Mouse (Mus musculus) olfactory bulb, adult 2 months (tissue): ENCODE measurements around the gene Ppp2r3a. TPM values are rescaled to one million over a fixed set of nuclear protein-coding genes. Genes with fewer than 3 reads are reported as not detected.

Source experiments
- H3K27ac ChIP-seq: fragments of 200-500 bp; 2 replicates; pipeline ENCODE4 v1.5.1; 2012; ENCODE audit warnings: low read depth, low read length; ENCODE audit not compliant: insufficient read depth
- H3K4me1 ChIP-seq: fragments of 200-500 bp; 2 replicates; pipeline ENCODE4 v1.6.1; 2012; ENCODE audit warnings: low read length; ENCODE audit not compliant: control insufficient read depth, insufficient read depth
- H3K4me3 ChIP-seq: fragments of 200-500 bp; 2 replicates; pipeline ENCODE4 v1.5.1; 2012; ENCODE audit warnings: mild to moderate bottlenecking, low read depth, low read length, moderate library complexity; ENCODE audit not compliant: insufficient read depth
- CTCF ChIP-seq: fragments of 200-500 bp; IDR thresholded peaks from 2 replicates; pipeline ENCODE4 v1.5.1; 2012; ENCODE audit warnings: low read depth, mild to moderate bottlenecking, low read length, moderate library complexity; ENCODE audit not compliant: insufficient read depth
- POLR2A ChIP-seq: fragments of 200-500 bp; IDR thresholded peaks from 2 replicates; pipeline ENCODE4 v1.6.1; 2012; ENCODE audit warnings: mild to moderate bottlenecking, low read depth, low read length, moderate library complexity; ENCODE audit not compliant: insufficient read depth
- WGBS: fragments of 180-500 bp; shearing (Covaris S2); methylation state at CpG from one replicate; pipeline ENCODE4 v1.1.7; 2018; 5-methylcytosine and 5-hydroxymethylcytosine counted together
- polyA plus RNA-seq: library from polyadenylated mRNA; stranded (reverse); fragments of >200 nt; gene quantifications from 2 replicates; pipeline ENCODE4 v1.2.4, GENCODE M21; 2012; ENCODE audit warnings: low replicate concordance; ENCODE audit not compliant: missing spikeins, insufficient read depth, insufficient read length

The Ppp2r3a gene
- polyA plus RNA-seq = 68.1 TPM in 1 of 2 replicates, not detected in the other

- TF ChIP-seq CTCF (no peak), POLR2A (peak; percentile 44; the same call in 1 of the 2 replicates)
- Histone ChIP-seq H3K27ac (peak within 1 kb of the TSS; percentile 79), H3K4me3 (peak within 1 kb of the TSS; percentile 98), H3K4me1 (peaks cover 3% of the 10 kb centered on the region; the same call in 1 of the 2 replicates)
- WGBS = 1% methylated on average over 49 of the region's 50 CpGs
These were observed at the start of gene Ppp2r3a for GRCm38 (mm10) chr9:101251644-101252337. Gene Ppp2r3a (minus strand): TSS chr9:101251795.

- H3K4me3 ChIP-seq = no peak overlapping the region
- no peaks in the 10 kb centered on the region for H3K4me1 ChIP-seq
- 86% methylated on average over 4 of the region's 4 CpGs for WGBS
- TF ChIP-seq POLR2A = no peak
- TF ChIP-seq CTCF = no peak
- no peak overlapping the region for H3K27ac ChIP-seq
These were observed 48.9 kb upstream of the Ppp2r3a start for GRCm38 (mm10) chr9:101300441-101300935.

- no peak overlapping the region for H3K27ac ChIP-seq
- H3K4me3 ChIP-seq = no peak overlapping the region
- TF ChIP-seq CTCF (no peak), POLR2A (no peak)
- no peaks in the 10 kb centered on the region for H3K4me1 ChIP-seq
- WGBS = 77% methylated on average over 19 of the region's 19 CpGs
These were observed 40.4 kb upstream of the Ppp2r3a start for GRCm38 (mm10) chr9:101291676-101292660.

- no peak overlapping the region for H3K27ac ChIP-seq
- no peaks in the 10 kb centered on the region for H3K4me1 ChIP-seq
- WGBS = 71% methylated on average over 1 of the region's 1 CpGs
- TF ChIP-seq POLR2A (no peak), CTCF (no peak)
- no peak overlapping the region for H3K4me3 ChIP-seq
These were observed 39.3 kb upstream of the Ppp2r3a start for GRCm38 (mm10) chr9:101290876-101291275.

GRCm38 (mm10) chr9:101289750-101290149 is 38.2 kb upstream of the Ppp2r3a start:
- H3K4me1 ChIP-seq = no peaks in the 10 kb centered on the region
- no peak overlapping the region for H3K27ac ChIP-seq
- no peak overlapping the region for H3K4me3 ChIP-seq
- TF ChIP-seq POLR2A (no peak), CTCF (no peak)
- WGBS = 91% methylated on average over 11 of the region's 11 CpGs

- Histone ChIP-seq H3K4me1 (no peaks in the 10 kb centered on the region), H3K4me3 (no peak overlapping the region), H3K27ac (no peak overlapping the region)
- 96% methylated on average over 14 of the region's 14 CpGs for WGBS
- TF ChIP-seq CTCF (no peak), POLR2A (no peak)
These were observed 37.5 kb upstream of the Ppp2r3a start for GRCm38 (mm10) chr9:101288901-101289647.

- WGBS = 53% methylated on average over 4 of the region's 4 CpGs
- Histone ChIP-seq H3K4me1 (no peaks in the 10 kb centered on the region), H3K27ac (no peak overlapping the region), H3K4me3 (no peak overlapping the region)
- no peak for TF ChIP-seq POLR2A
- no peak for TF ChIP-seq CTCF
These were observed 35.2 kb upstream of the Ppp2r3a start for GRCm38 (mm10) chr9:101286766-101287165.

- H3K27ac ChIP-seq = no peak overlapping the region
- WGBS = 90% methylated on average over 4 of the region's 4 CpGs
- H3K4me1 ChIP-seq = no peaks in the 10 kb centered on the region
- TF ChIP-seq CTCF = no peak
- no peak for TF ChIP-seq POLR2A
- H3K4me3 ChIP-seq = no peak overlapping the region
These were observed 32.5 kb upstream of the Ppp2r3a start for GRCm38 (mm10) chr9:101284049-101284448.

GRCm38 (mm10) chr9:101282651-101283050 is 31.1 kb upstream of the Ppp2r3a start:
- 59% methylated on average over 6 of the region's 6 CpGs for WGBS
- no peak for TF ChIP-seq POLR2A
- TF ChIP-seq CTCF = no peak
- no peak overlapping the region for H3K4me3 ChIP-seq
- H3K27ac ChIP-seq = no peak overlapping the region
- no peaks in the 10 kb centered on the region for H3K4me1 ChIP-seq
